Mouse (Mus musculus): ENCODE results near the gene Pakap.
"Not testable (repeated sequence)": the region's sequence is repeated elsewhere in the genome, so short reads cannot be mapped to it uniquely, and the experiment has no call there.

Gene Pakap

DNA sequence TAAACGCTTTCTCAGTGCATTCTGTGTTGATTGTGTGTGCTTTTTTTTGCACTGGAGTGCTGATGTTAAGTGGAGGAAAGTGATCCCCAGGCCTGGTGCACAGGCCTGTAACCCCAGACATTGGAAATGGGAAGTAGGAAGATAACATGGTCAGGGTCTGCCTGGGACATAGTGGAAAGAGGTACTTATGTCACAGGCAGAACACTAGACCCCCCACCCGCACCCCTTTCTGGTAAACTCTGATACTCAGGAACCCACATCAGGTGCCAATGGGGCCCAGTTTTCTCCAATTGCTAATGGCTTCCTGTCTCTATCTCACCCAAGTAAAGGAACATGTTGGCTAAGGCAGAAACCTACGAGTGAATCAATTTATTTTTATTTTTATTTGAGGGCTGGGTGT is 316.5 kb downstream of the Pakap start:
- DNase-seq (ENCODE audit: low spot score) = no peak

- DNase-seq (ENCODE audit: low spot score) = no peak
Observed at GRCm38 (mm10) chr4:57885186-57885585, 317.2 kb downstream of the Pakap start.

DNA sequence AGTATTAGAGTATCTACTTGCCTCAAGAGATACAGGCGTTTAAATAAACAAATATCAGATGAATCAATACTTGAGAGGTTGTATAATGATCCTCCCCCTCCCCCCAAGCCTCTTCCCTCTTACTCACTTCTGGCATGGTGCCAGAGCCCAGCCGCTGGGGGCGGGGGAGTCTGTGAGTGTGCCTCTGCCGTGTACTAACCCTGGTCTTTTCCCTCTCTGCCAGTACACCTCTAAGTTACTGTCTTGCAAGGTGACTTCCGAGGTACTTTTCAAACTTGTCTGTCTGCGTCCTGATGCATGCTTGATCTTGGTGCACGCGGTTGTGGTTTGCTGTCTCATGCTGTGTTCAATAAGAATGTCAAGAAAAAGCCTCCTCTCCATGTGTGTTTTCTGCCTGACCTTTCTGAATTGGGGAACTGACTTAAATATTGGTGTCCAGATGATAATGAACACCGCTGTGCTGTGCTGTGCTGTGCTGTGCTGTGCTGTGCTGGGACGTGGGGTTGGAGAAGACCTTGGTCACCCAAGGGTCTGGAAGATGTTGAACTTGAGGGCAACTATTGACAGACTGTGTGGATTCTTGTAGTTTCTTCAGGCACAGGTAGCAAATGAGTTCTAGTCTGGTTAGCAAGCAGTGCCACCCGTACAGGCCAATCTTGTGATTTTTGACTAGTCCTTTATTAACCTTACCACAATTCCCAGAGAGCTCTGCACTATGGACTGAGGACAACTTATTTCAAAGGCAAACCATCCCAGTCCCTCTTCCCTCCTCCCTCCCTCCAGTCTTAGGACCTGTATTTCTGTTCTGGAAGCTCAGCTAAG is 318.3 kb downstream of the Pakap start:
- no peak for DNase-seq (ENCODE audit: low spot score)

DNA sequence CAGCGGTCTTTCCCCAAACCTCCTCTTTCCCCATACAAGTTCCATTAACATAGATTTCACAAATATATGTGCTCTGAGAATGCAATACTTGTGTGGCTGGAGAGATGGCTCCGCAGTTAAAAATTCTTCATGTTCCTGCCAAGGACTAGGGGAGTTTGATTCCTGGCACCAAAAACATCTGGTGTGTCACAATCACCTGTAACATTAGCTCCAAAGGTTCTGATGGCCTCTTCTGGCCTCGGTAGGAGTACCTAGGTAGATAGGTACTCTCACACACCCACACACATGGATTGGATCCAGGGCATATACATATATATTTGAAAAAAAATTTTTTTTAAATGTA is 318.9 kb downstream of the Pakap start:
- no peak for DNase-seq (ENCODE audit: low spot score)

GRCm38 (mm10) chr4:57888246-57888645 is 320.3 kb downstream of the Pakap start:
- no peak for DNase-seq (ENCODE audit: low spot score)

GRCm38 (mm10) chr4:57888978-57889377 is 321.0 kb downstream of the Pakap start:
- DNase-seq (ENCODE audit: low spot score) = not testable (repeated sequence)

- DNase-seq (ENCODE audit: low spot score) = no peak
Observed at GRCm38 (mm10) chr4:57889773-57890172, 321.8 kb downstream of the Pakap start.

GRCm38 (mm10) chr4:57892001-57892586 is 324.1 kb downstream of the Pakap start:
- no peak for DNase-seq (ENCODE audit: low spot score)

- DNase-seq (ENCODE audit: low spot score) = no peak
Observed at GRCm38 (mm10) chr4:57895140-57895539, 327.2 kb downstream of the Pakap start.

- DNase-seq (ENCODE audit: low spot score) = no peak
Observed at GRCm38 (mm10) chr4:57895902-57896301, 327.9 kb downstream of the Pakap start.

GRCm38 (mm10) chr4:57896631-57897030 is 328.7 kb downstream of the Pakap start:
- DNase-seq (ENCODE audit: low spot score) = no peak

DNA sequence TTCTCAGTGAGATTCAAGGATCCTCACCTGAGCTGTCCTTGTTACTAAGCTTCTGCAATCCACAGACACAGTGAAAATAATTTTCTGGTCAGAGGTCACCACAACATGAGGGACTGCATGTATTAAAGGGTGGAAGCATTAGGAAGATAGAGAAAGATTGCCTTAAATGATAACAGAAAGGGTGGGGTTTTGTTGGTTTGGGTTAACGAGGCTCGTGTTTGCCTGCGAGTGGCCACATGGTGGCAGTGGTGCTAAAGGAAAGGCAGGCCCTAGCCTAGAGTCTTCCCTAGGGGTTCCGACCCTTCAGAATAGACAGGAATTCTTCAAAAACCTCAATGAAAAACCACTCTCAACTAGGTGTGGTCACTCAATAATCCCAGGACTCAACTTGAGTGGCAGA is 333.2 kb downstream of the Pakap start:
- peak; percentile 33 for DNase-seq (ENCODE audit: low spot score)

DNA sequence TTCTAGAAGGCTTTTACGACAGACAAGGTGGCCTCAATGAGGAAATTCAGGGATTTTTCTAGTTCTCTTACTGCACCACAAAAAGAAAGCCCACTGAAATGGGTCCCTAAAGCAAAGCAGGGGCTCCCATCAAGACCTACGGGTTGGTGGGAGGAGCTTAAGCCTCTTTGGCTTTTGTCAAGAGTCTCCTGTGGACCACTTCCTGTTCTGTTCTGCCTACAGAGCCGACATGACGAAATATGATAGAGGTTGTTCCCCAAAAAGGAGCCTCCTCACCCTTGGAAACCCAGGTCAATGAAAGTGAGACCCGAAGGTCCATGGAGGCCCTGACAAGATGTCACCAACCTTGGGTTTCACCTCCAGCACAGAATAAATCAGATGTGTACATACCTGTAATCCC is 334.6 kb downstream of the Pakap start:
- DNase-seq (ENCODE audit: low spot score) = no peak

- peak; percentile 51 for DNase-seq (ENCODE audit: low spot score)
Observed at GRCm38 (mm10) chr4:57904211-57904610, 336.2 kb downstream of the Pakap start.

DNA sequence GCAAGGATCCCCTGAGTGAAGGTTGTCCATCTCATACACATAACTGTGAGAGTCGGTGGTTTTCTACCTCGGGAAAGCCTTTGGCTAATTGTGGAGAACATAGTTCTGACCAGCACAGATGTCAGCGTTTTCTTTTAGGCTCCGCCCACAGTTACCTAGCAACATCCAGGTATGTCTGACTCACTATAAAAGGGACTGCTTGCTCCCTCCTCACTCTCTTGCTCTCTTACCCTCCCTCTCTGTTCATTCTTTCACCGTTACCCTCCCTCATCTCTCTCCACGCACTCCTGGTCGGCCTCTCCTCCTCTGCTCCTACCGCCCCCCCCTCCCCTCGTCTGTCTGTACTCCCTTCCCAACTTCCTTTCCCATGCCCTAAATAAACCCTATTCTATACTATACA is 336.7 kb downstream of the Pakap start:
- DNase-seq (ENCODE audit: low spot score) = no peak

DNA sequence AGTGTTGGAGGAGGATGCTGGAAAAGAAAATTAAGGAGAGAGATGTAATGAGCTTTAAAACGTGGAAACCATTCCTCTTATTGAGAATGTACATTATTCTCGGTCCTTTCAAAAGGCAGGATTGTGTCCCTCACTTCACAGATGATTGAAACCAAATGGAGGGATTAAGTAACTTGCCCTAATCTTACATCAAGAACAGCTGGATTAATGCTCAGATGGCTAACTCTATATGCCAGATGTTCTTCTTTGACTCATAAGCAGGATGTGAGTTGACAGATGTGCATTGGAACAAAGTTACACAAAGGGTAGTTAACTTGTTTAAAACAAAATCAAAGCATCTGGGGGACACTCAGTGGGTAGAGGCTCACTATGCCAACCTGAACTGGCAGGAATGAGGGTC is 338.7 kb downstream of the Pakap start:
- DNase-seq (ENCODE audit: low spot score) = no peak

DNA sequence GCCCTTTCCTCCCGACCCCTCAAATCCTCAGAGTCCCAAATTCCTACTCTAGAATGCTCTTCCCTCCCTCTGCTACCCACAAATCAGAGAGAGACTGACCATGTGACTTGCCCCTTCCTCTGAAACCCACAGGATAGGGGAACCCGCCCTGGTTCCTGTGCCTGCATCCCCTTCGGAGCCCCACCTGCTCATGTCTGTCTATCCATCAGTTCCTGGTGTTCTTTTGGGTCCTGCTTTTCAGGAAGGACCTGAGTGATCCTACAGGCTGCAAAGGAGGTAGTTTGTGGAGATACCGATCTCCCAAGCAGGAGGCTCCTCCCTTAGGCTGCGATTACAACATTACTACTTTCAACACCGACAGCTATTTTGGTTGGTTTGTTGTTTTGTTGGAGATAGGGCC is 340.9 kb downstream of the Pakap start:
- DNase-seq (ENCODE audit: low spot score) = no peak

- DNase-seq (ENCODE audit: low spot score) = no peak
Observed at GRCm38 (mm10) chr4:57913021-57913420, 345.0 kb downstream of the Pakap start.

DNA sequence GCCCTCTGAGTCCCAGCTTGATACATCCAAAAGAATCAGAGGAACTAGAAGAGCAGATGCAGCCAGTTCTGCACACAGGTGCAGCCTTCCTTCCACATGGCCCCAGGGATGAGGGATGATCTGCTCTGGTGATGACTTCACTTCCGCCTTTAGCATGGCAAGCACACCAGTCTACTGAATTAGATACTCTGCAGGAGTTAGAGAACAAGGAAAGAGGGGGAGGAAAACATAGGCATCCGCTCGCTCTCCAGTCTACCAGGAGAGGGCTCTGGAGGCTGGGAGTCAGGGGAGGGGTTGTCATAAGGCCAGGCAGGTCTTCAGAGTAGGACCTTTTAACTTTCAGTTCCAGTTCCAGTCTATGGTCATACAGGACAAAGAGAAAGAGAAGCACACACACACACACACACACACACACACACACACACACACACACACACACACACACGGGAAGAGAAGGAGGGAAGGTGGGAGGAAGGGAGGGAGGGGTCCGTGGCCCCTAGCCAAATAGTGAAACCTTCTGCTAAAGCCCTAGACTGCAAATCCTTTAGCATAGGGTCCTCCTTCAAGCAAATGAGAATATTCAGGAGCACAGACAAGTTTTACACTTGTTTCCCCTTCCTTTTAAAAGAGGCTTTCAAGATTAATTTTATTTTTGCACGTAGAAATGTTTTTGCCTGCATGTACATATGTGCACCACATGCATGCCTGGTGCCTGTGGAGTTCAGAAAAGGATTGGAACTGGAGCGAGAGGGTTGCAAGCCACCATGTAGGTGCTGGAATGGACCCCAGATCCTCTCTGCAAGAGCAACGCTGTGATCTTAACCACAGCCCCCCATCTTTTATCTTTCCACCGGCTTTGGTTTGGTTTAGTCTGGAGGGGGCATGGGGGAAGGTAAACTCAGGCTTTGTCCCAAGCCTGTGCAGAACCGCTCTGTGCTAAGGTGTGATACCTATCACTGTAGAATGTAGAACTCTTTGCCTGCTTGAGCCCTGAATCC is 346.5 kb downstream of the Pakap start:
- no peak for DNase-seq (ENCODE audit: low spot score)

DNA sequence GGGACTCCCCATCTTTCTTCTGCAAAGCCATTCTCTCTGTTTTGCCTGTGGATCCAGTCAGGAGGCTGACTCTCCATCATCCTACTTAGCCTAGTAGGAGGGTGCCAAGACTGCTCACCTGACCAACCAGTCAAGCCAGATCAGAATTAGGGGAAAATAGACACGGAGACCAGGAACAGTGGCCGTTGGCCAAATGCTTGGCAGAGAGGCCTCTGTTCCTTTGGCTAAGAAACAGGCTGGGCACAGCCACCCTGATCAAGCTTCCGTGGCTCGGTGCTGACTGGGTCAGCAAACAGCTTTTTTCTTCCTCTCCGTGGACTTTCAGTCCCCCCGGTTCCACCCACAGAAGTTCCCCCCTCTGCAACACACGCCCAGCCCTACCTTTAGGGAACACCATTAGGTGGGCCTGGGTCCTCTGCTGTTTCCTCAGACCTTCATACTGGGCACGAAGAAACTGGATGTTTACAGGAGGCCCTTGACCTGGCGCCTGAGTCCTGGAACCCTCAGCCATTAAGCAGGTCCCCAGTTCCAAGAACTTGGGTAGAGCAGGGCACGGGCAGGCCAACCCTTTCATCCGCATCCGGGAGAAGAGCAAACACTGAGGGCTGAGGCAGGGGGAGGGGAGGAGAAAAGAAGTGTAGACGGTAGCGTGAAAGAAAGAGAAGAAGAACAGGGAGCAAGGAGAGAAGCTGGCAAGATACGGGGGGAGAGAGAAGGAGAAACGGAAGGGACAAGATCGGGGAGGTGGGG is 347.4 kb downstream of the Pakap start:
- peak; percentile 47 for DNase-seq (ENCODE audit: low spot score)

DNA sequence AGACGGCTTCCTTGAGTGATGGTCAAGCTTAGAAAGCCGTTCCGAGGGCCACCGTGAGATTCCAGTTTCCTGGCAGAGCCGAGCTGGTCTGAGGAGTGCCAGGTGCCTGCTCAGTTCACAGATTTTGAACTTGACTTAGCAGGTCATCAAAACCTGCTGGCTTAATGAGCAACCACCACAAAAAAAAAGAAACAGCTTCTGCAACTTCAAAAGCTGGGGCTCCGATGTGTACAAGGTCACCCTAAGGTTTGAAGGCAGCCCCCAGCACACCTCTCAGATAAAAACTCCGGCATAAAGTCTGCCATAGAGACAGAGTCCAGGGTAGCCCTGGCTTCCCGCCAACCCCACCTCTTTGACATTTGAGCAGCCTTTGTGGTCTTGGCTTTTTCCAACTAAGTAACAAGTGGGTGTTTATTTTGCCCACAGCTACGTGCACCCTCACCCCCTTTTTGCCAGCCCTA is 348.3 kb downstream of the Pakap start, which contains the start of gene D630039A03Rik:
D630039A03Rik (minus strand) TSS at position 97 of the 461 bp plus-strand sequence.
- no peak for DNase-seq (ENCODE audit: low spot score)

DNA sequence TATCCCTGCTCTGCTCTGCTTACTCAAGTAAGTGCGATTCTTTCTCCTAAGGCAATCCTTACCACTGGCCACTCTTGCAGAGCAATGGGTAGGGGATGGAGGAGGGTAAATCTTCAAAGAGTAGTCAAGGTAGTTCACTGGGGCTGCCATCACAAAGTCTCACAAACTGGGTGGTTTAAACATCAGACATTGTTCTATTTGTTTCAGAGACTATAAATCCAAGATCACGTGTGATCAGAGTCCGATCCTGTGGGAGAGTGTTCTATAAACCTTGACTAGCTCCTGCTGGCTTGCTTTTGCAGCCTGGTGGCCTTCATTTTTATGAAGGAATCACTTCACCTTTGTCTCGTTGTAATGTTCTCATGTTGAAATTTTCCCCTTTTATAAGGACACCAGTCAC is 348.7 kb downstream of the Pakap start:
- DNase-seq (ENCODE audit: low spot score) = no peak

Data from ovary, postnatal 14 days (tissue).